Mouse (Mus musculus) myocyte (in vitro differentiated cells): ENCODE measurements around the gene Sin3a.

Experiments used
- CEBPB ChIP-seq: IDR thresholded peaks from 2 replicates; pipeline ENCODE4 v1.6.1; 2011; ENCODE audit warnings: mild to moderate bottlenecking, moderate library complexity; ENCODE audit not compliant: poor library complexity, insufficient read depth, severe bottlenecking
- E2F4 ChIP-seq: IDR thresholded peaks from one replicate; pipeline ENCODE4 v1.6.1; 2011; ENCODE audit warnings: mild to moderate bottlenecking, control low read depth, moderate library complexity; ENCODE audit not compliant: insufficient read depth
- MAX ChIP-seq: IDR thresholded peaks from one replicate; pipeline ENCODE4 v1.6.1; 2011; ENCODE audit warnings: low read depth, mild to moderate bottlenecking, control low read depth
- MYOG ChIP-seq, 3 experiments: IDR thresholded peaks; one replicate each; pipeline ENCODE4 v1.6.1; 2011; ENCODE audit warnings: control low read depth in 2 of 3, low read depth in 2 of 3, mild to moderate bottlenecking in 2 of 3; ENCODE audit not compliant: insufficient read length in 2 of 3, control insufficient read depth in 1 of 3, insufficient read depth in 1 of 3
- POLR2A ChIP-seq: IDR thresholded peaks from one replicate; pipeline ENCODE4 v1.6.1; 2011; ENCODE audit warnings: low read depth, mild to moderate bottlenecking, control low read depth, moderate library complexity; ENCODE audit not compliant: insufficient read length
- POLR2AphosphoS2 ChIP-seq: IDR thresholded peaks from one replicate; pipeline ENCODE4 v1.6.1; 2011; ENCODE audit warnings: low read depth, control low read depth; ENCODE audit not compliant: insufficient read length
- TCF12 ChIP-seq: IDR thresholded peaks from one replicate; pipeline ENCODE4 v1.6.1; 2011; ENCODE audit warnings: mild to moderate bottlenecking, control low read depth; ENCODE audit not compliant: poor library complexity, insufficient read depth, severe bottlenecking
- TCF3 ChIP-seq: IDR thresholded peaks from one replicate; pipeline ENCODE4 v1.6.1; 2011; ENCODE audit warnings: low read depth, control low read depth; ENCODE audit not compliant: insufficient read length
- USF1 ChIP-seq: IDR thresholded peaks from one replicate; pipeline ENCODE4 v1.6.1; 2011; ENCODE audit warnings: low read depth, mild to moderate bottlenecking, control low read depth, moderate library complexity

- TF ChIP-seq POLR2A (no peak), USF1 (no peak), MAX (no peak), TCF12 (no peak), POLR2AphosphoS2 (no peak), E2F4 (no peak), TCF3 (no peak), CEBPB (no peak), MYOG (IDR thresholded peaks at IDR 0.05; ENCODE audit: control insufficient read depth in 1 of 3, insufficient read depth in 1 of 3, insufficient read length in 2 of 3, low read depth in 2 of 3) (no peak)
Observed at GRCm38 (mm10) chr9:57068266-57068665, 3.6 kb upstream of the Sin3a start.
